Mouse (Mus musculus): ENCODE results near the gene Smyd3.

Smyd3 gene

GRCm38 (mm10) chr1:179516941-179517712, 714 bp downstream of the Smyd3 start:
- peak; percentile 42 for DNase-seq (ENCODE audit: low spot score)

- DNase-seq (ENCODE audit: low spot score), result no peak
Observed at GRCm38 (mm10) chr1:179511895-179512294, 5.9 kb downstream of the Smyd3 start.

- DNase-seq (ENCODE audit: low spot score), result no peak
Observed at GRCm38 (mm10) chr1:179510546-179511340, 7.1 kb downstream of the Smyd3 start.

GRCm38 (mm10) chr1:179506530-179507315, 11.1 kb downstream of the Smyd3 start:
- DNase-seq (ENCODE audit: low spot score), result peak; percentile 56

GRCm38 (mm10) chr1:179502565-179502964, 15.3 kb downstream of the Smyd3 start:
- no peak for DNase-seq (ENCODE audit: low spot score)

- no peak for DNase-seq (ENCODE audit: low spot score)
Observed at GRCm38 (mm10) chr1:179499257-179499656, 18.6 kb downstream of the Smyd3 start.

- DNase-seq (ENCODE audit: low spot score), result no peak
Observed at GRCm38 (mm10) chr1:179492908-179493307, 24.9 kb downstream of the Smyd3 start.

- DNase-seq (ENCODE audit: low spot score), result no peak
Observed at GRCm38 (mm10) chr1:179488520-179488919, 29.3 kb downstream of the Smyd3 start.

- DNase-seq (ENCODE audit: low spot score), result no peak
Observed at GRCm38 (mm10) chr1:179487990-179488389, 29.9 kb downstream of the Smyd3 start.

- DNase-seq (ENCODE audit: low spot score), result no peak
Observed at GRCm38 (mm10) chr1:179487238-179487637, 30.6 kb downstream of the Smyd3 start.

- DNase-seq (ENCODE audit: low spot score), result no peak
Observed at GRCm38 (mm10) chr1:179485784-179486540, 31.9 kb downstream of the Smyd3 start.

GRCm38 (mm10) chr1:179480862-179481261, 37.0 kb downstream of the Smyd3 start:
- no peak for DNase-seq (ENCODE audit: low spot score)

GRCm38 (mm10) chr1:179477157-179477902, 40.5 kb downstream of the Smyd3 start:
- peak; percentile 75 for DNase-seq (ENCODE audit: low spot score)

- peak; percentile 58 for DNase-seq (ENCODE audit: low spot score)
Observed at GRCm38 (mm10) chr1:179476461-179477156, 41.2 kb downstream of the Smyd3 start.

- DNase-seq (ENCODE audit: low spot score), result peak; percentile 45
Observed at GRCm38 (mm10) chr1:179474776-179475175, 43.1 kb downstream of the Smyd3 start.

GRCm38 (mm10) chr1:179473920-179474643, 43.8 kb downstream of the Smyd3 start:
- peak; percentile 82 for DNase-seq (ENCODE audit: low spot score)

GRCm38 (mm10) chr1:179467970-179468369, 49.9 kb downstream of the Smyd3 start:
- DNase-seq (ENCODE audit: low spot score), result no peak

GRCm38 (mm10) chr1:179462376-179462775, 55.5 kb downstream of the Smyd3 start:
- no peak for DNase-seq (ENCODE audit: low spot score)

- DNase-seq (ENCODE audit: low spot score), result no peak
Observed at GRCm38 (mm10) chr1:179461019-179461814, 56.6 kb downstream of the Smyd3 start.
